Mouse (Mus musculus) hindbrain, postnatal 0 days (tissue): ENCODE measurements around the gene Ift88. TPM values are rescaled to one million over a fixed set of nuclear protein-coding genes. Genes with fewer than 3 reads are reported as not detected.
A peak's percentile ranks its signal among the peaks of the same experiment; 100 is the strongest.

Source experiments
- ATAC-seq: fragments of 200-750 bp; cut with Nextera tagmentation; 2 replicates; pipeline ENCODE4 v1.8.0; 2017; ENCODE audit warnings: mild to moderate bottlenecking, moderate TSS enrichment, moderate library complexity
- DNase-seq: peaks from one replicate; pipeline ENCODE4 v3.0.0-alpha.2; 2015; ENCODE audit warnings: low spot score
- H3K27ac ChIP-seq: fragments of 300-500 bp; sonication (generic); 2 replicates; pipeline ENCODE4 v1.5.1; 2014; ENCODE audit warnings: mild to moderate bottlenecking
- H3K27me3 ChIP-seq: fragments of 300-500 bp; sonication (generic); 2 replicates; pipeline ENCODE4 v1.6.1; 2014; ENCODE audit warnings: low read length, mixed read lengths; ENCODE audit not compliant: insufficient read depth
- H3K36me3 ChIP-seq: fragments of 300-500 bp; sonication (generic); 2 replicates; pipeline ENCODE4 v1.6.1; 2014; ENCODE audit warnings: low read length, mixed read lengths; ENCODE audit not compliant: insufficient read depth
- H3K4me1 ChIP-seq: fragments of 300-500 bp; sonication (generic); 2 replicates; pipeline ENCODE4 v1.6.1; 2014; ENCODE audit warnings: antibody characterized with exemption, low read length, mixed read lengths; ENCODE audit not compliant: insufficient read depth
- H3K4me2 ChIP-seq: fragments of 300-500 bp; sonication (generic); 2 replicates; pipeline ENCODE4 v1.6.1; 2014; ENCODE audit warnings: low read depth, mild to moderate bottlenecking, low read length, moderate library complexity, mixed read lengths
- H3K4me3 ChIP-seq: fragments of 300-500 bp; sonication (generic); 2 replicates; pipeline ENCODE4 v1.5.1; 2014; ENCODE audit warnings: low read length
- H3K9ac ChIP-seq: fragments of 300-500 bp; sonication (generic); replicated peaks from 2 replicates; pipeline ENCODE4 v1.6.1; 2014; ENCODE audit warnings: mild to moderate bottlenecking, low read length, moderate library complexity, mixed read lengths
- H3K9me3 ChIP-seq: fragments of 300-500 bp; sonication (generic); 2 replicates; pipeline ENCODE4 v1.6.1; 2016; ENCODE audit warnings: low read length, mixed read lengths
- CTCF ChIP-seq: IDR thresholded peaks from 2 replicates; pipeline ENCODE4 v1.5.1; 2016; ENCODE audit warnings: antibody characterized with exemption, control low read depth, low read depth
- WGBS: fragments of 180-500 bp; shearing (Covaris S2); extraction: QIAGEN DNeasy Blood & Tissue Kit; methylation state at CpG from one replicate; pipeline ENCODE4 v1.1.7; 2014; 5-methylcytosine and 5-hydroxymethylcytosine counted together
- polyA plus RNA-seq: library from polyadenylated mRNA; unstranded; fragments of >200 nt; fragmentation: Nextera tagmentation; extraction: Ambion mirVana; gene quantifications from 2 replicates; pipeline ENCODE4 v1.2.1, GENCODE M21; 2015
- total RNA-seq: library from RNA; depleted of rRNA; stranded (reverse); fragments of >200 nt; gene quantifications from 2 replicates; pipeline ENCODE4 v1.2.3, GENCODE M21; 2014

The Ift88 gene
- total and polyA plus RNA-seq, 2 experiments from 2014 or later: 15.2 to 18.4 TPM

- TF ChIP-seq CTCF: no peak
- no peak overlapping the region for H3K9ac ChIP-seq
- H3K9me3 ChIP-seq: no peaks in the 10 kb centered on the region
- 75% methylated on average over 14 of the region's 14 CpGs for WGBS
- no peaks in the 10 kb centered on the region for H3K27me3 ChIP-seq
- no peak overlapping the region for H3K27ac ChIP-seq
- no peak overlapping the region for H3K4me3 ChIP-seq
- H3K36me3 ChIP-seq: no peaks in the 10 kb centered on the region
- no peaks in the 10 kb centered on the region for H3K4me1 ChIP-seq
- DNase-seq (no peak), ATAC-seq (no peak)
- no peak overlapping the region for H3K4me2 ChIP-seq
These were observed 36.9 kb upstream of the Ift88 start for GRCm38 (mm10) chr14:57386758-57387561.

- Histone ChIP-seq H3K4me2 (no peak overlapping the region), H3K4me3 (no peak overlapping the region), H3K9me3 (no peaks in the 10 kb centered on the region), H3K36me3 (no peaks in the 10 kb centered on the region), H3K27me3 (no peaks in the 10 kb centered on the region), H3K27ac (no peak overlapping the region), H3K4me1 (no peaks in the 10 kb centered on the region), H3K9ac (no peak overlapping the region)
- DNase-seq (no peak), ATAC-seq (no peak)
- WGBS: 80% methylated on average over 4 of the region's 4 CpGs
- TF ChIP-seq CTCF: no peak
These were observed 32.2 kb upstream of the Ift88 start for GRCm38 (mm10) chr14:57391621-57392020.

- no peaks in the 10 kb centered on the region for H3K9me3 ChIP-seq
- no peaks in the 10 kb centered on the region for H3K36me3 ChIP-seq
- no peak overlapping the region for H3K9ac ChIP-seq
- WGBS: 63% methylated on average over 5 of the region's 5 CpGs
- no peaks in the 10 kb centered on the region for H3K4me1 ChIP-seq
- no peaks in the 10 kb centered on the region for H3K27me3 ChIP-seq
- no peak overlapping the region for H3K4me3 ChIP-seq
- no peak overlapping the region for H3K27ac ChIP-seq
- ATAC-seq (no peak), DNase-seq (no peak)
- no peak for TF ChIP-seq CTCF
- no peak overlapping the region for H3K4me2 ChIP-seq
These were observed 31.6 kb upstream of the Ift88 start for GRCm38 (mm10) chr14:57392278-57392677.

GRCm38 (mm10) chr14:57395470-57395869, 28.4 kb upstream of the Ift88 start:
- ATAC-seq (no peak), DNase-seq (no peak)
- Histone ChIP-seq H3K27me3 (no peaks in the 10 kb centered on the region), H3K9me3 (no peaks in the 10 kb centered on the region), H3K9ac (no peak overlapping the region), H3K4me2 (no peak overlapping the region), H3K4me1 (no peaks in the 10 kb centered on the region; the same call in 1 of the 2 replicates), H3K4me3 (no peak overlapping the region), H3K36me3 (no peaks in the 10 kb centered on the region), H3K27ac (no peak overlapping the region)
- whole genome bisulfite sequencing: 81% methylated on average over 2 of the region's 2 CpGs
- no peak for TF ChIP-seq CTCF

- no peak for ATAC-seq
- 90% methylated on average over 5 of the region's 5 CpGs for WGBS
These were observed 26.6 kb upstream of the Ift88 start for GRCm38 (mm10) chr14:57397221-57397620.

GRCm38 (mm10) chr14:57398065-57398757, 25.7 kb upstream of the Ift88 start, which contains the start of gene Cryl1:
Gene Cryl1 (minus strand): TSS chr14:57398529.
- no peak within 1 kb of the TSS for H3K27ac ChIP-seq
- ATAC-seq (peak; percentile 99), DNase-seq (peak; percentile 95)

More at GRCm38 (mm10) chr14:57397221-57397620, 26.6 kb upstream of the Ift88 start:
- Histone ChIP-seq H3K36me3 (no peaks in the 10 kb centered on the region), H3K9me3 (no peaks in the 10 kb centered on the region), H3K4me1 (no peaks in the 10 kb centered on the region; the same call in 1 of the 2 replicates), H3K4me3 (no peak overlapping the region), H3K27me3 (no peaks in the 10 kb centered on the region), H3K4me2 (no peak overlapping the region), H3K9ac (no peak overlapping the region), H3K27ac (no peak overlapping the region)
- no peak for TF ChIP-seq CTCF
- no peak for DNase-seq

More at GRCm38 (mm10) chr14:57398065-57398757, 25.7 kb upstream of the Ift88 start, which contains the start of gene Cryl1:
- H3K9me3 ChIP-seq: no peaks in the 10 kb centered on the region
- peak within 1 kb of the TSS; percentile 58 for H3K9ac ChIP-seq
- 2% methylated on average over 43 of the region's 43 CpGs for WGBS
- peak within 1 kb of the TSS; percentile 53 for H3K4me3 ChIP-seq
- no peaks in the 10 kb centered on the region for H3K36me3 ChIP-seq
- no peak for TF ChIP-seq CTCF
- H3K27me3 ChIP-seq: no peaks in the 10 kb centered on the region
- H3K4me2 ChIP-seq: peak within 1 kb of the TSS; percentile 85
- no peaks in the 10 kb centered on the region; the same call in 1 of the 2 replicates for H3K4me1 ChIP-seq
